Mouse (Mus musculus) myocyte (in vitro differentiated cells): Measurements from ENCODE around the gene Shroom3.

Experiments used
- CEBPB ChIP-seq: IDR thresholded peaks from 2 replicates; pipeline ENCODE4 v1.6.1; 2011; ENCODE audit warnings: mild to moderate bottlenecking, moderate library complexity; ENCODE audit not compliant: poor library complexity, insufficient read depth, severe bottlenecking
- MAX ChIP-seq: IDR thresholded peaks from one replicate; pipeline ENCODE4 v1.6.1; 2011; ENCODE audit warnings: low read depth, mild to moderate bottlenecking, control low read depth
- POLR2A ChIP-seq: IDR thresholded peaks from one replicate; pipeline ENCODE4 v1.6.1; 2011; ENCODE audit warnings: low read depth, mild to moderate bottlenecking, control low read depth, moderate library complexity; ENCODE audit not compliant: insufficient read length
- POLR2AphosphoS2 ChIP-seq: IDR thresholded peaks from one replicate; pipeline ENCODE4 v1.6.1; 2011; ENCODE audit warnings: low read depth, control low read depth; ENCODE audit not compliant: insufficient read length
- TCF12 ChIP-seq: IDR thresholded peaks from one replicate; pipeline ENCODE4 v1.6.1; 2011; ENCODE audit warnings: mild to moderate bottlenecking, control low read depth; ENCODE audit not compliant: poor library complexity, insufficient read depth, severe bottlenecking
- USF1 ChIP-seq: IDR thresholded peaks from one replicate; pipeline ENCODE4 v1.6.1; 2011; ENCODE audit warnings: low read depth, mild to moderate bottlenecking, control low read depth, moderate library complexity

DNA sequence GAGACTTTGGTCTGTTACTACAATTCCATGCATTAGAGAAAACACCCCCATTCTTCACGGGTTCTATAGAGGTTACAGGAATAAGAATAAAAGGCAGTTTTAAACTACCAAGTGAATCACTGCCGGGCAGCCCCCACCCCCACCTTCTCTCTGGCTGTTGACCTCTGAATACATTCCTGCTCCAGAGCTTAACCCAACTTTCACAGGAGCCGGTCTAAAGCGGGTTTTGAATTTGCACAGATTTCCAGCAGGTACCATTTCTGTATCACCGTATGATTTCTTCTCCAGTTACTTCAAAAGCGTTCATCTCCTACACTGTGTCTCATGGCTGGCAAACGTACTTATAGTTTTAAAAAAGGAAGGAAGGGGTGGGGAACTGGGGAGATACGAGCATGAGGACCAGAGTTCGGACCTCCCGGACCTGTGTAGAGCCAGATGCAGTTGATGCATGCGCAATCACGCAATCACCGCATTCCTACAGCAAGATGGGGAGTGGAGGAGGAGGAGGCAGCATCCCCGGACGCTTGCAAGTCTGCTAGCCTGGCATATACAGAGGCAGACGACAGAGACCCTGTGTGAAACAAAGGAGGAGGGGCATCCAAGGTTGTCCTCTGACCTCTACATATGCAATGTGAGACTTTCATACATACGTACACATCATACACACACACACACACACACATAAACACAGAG lies 15.7 kb downstream of the Shroom3 start:
- no peak for TF ChIP-seq POLR2A
- no peak for TF ChIP-seq USF1
- no peak for TF ChIP-seq CEBPB
- TF ChIP-seq TCF12 = no peak
- no peak for TF ChIP-seq MAX
- TF ChIP-seq POLR2AphosphoS2 = no peak
